Mouse (Mus musculus) gastrocnemius, adult 18-20 months (tissue): ENCODE measurements around the gene Hipk2. TPM values are rescaled to one million over a fixed set of nuclear protein-coding genes. Genes with fewer than 3 reads are reported as not detected.

Experiments
- DNase-seq: peaks from one replicate; pipeline ENCODE4 v3.0.0; 2021; ENCODE audit warnings: low spot score
- total RNA-seq, 2 experiments: library from RNA; stranded (reverse); gene quantifications; 2 replicates each; pipeline ENCODE4 v1.2.3; 2021

The Hipk2 gene
- total RNA-seq, 2 experiments from 2014 or later = 74.6 to 99.1 TPM

DNA sequence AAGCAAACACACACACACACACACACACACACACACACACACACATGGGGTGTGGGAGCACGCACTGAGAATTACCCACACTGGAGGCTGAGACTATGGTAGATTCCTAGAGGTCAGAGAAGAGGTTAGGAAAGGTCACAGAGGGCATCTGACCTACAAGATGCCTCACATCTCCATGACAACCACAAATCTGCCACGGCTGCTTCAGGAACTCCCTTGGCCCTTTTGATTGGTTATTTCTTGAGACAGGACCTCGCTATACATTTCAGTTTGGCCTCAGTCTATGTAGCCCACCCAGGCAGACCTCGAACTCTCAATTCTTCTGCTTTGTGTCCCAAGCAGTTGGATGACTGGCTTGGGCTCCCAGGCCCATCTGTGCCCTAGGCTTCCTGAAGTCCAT, 214.3 kb downstream of the Hipk2 start:
- DNase-seq = no peak

DNA sequence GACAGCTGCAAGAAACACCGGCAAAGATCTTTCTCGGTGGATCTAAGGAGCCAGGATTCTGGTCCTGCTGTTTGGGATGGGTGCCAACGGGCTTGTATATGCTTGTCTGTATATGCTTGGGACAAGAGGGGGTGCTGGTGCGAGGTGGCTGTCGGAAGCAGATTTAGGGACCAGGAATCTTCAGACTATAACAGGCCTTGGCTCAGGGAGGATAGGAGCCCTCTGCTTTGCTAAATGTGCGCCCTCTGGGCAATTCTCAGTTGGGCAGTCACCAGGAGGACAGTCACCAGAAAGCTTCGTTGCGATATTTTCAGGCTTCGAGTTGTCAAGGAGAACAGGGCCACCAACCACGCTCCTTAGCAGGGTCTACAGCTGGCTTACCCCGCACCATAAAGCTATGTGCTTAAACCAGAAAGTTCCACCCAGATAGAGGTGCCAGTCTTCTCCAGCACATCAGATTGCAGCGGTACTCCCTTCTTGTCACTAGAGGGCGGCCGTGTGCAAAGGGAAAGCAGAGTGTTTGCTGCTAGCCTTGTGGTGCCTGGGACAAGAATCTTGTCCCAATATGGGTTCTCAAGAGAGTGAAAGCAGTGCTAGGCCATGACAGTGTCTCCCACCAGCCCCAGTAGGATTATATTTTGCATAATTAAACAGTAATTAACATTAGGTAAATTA, 225.6 kb downstream of the Hipk2 start:
- peak; percentile 62 for DNase-seq

DNA sequence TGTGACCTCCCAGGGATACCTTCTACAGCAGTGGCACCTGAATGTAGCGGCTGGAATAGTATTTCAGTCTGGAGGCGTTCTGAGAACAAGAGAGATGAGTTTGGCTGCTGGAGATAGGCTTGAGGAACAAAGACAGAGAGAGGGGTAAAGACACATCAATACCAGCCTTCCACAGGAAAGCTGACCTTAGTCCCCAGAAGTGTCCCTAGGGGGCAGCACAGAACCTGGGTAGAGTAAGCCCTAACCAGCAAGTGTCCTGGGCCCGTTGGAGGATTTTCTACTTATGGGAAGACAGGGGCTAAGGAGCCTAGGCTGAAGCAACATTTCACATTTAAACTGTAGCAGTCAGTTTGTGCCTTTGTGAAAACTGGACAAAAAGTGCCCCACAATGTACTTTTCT, 226.4 kb downstream of the Hipk2 start:
- no peak for DNase-seq

Other genes starting within 250 kb of the Hipk2 start
- gene Klrg2, start 238.9 kb downstream of the Hipk2 start, total RNA-seq = under 1 TPM in 1 of 2 experiments, not detected in 1; 0.31 TPM
- gene Clec2l, start 213.1 kb downstream of the Hipk2 start, total RNA-seq = not detected
- gene Tbxas1, start 761 bp downstream of the Hipk2 start, total RNA-seq = under 1 TPM; 0.48 to 0.69 TPM
- gene Parp12, start 242.2 kb upstream of the Hipk2 start, total RNA-seq = 1 to 10 TPM; 3.1 to 3.4 TPM